Mouse (Mus musculus) hindbrain, embryonic 15.5 days (tissue): ENCODE measurements around the gene Olfr640. TPM values are rescaled to one million over a fixed set of nuclear protein-coding genes. Genes with fewer than 3 reads are reported as not detected.

Source experiments
- ATAC-seq: fragments of 200-750 bp; cut with Nextera tagmentation; 2 replicates; pipeline ENCODE4 v1.8.0; 2017; ENCODE audit warnings: low read depth, moderate number of reproducible peaks, moderate TSS enrichment; ENCODE audit not compliant: low FRiP score
- H3K27ac ChIP-seq: fragments of 300-500 bp; sonication (generic); replicated peaks from 2 replicates; pipeline ENCODE4 v1.5.1; 2015; ENCODE audit warnings: mild to moderate bottlenecking, inconsistent platforms
- H3K27me3 ChIP-seq: fragments of 300-500 bp; sonication (generic); 2 replicates; pipeline ENCODE4 v1.6.1; 2015; ENCODE audit warnings: control low read depth, inconsistent platforms
- H3K36me3 ChIP-seq: fragments of 300-500 bp; sonication (generic); 2 replicates; pipeline ENCODE4 v1.6.1; 2015; ENCODE audit warnings: control low read depth, inconsistent platforms
- H3K4me1 ChIP-seq: fragments of 300-500 bp; sonication (generic); replicated peaks from 2 replicates; pipeline ENCODE4 v1.6.1; 2015; ENCODE audit warnings: control low read depth, inconsistent platforms
- H3K4me2 ChIP-seq: fragments of 300-500 bp; sonication (generic); 2 replicates; pipeline ENCODE4 v1.6.1; 2015; ENCODE audit warnings: moderate library complexity, mild to moderate bottlenecking, inconsistent platforms
- H3K4me3 ChIP-seq: fragments of 300-500 bp; sonication (generic); 2 replicates; pipeline ENCODE4 v1.5.1; 2015; ENCODE audit warnings: mild to moderate bottlenecking, inconsistent platforms
- H3K9ac ChIP-seq: fragments of 300-500 bp; sonication (generic); 2 replicates; pipeline ENCODE4 v1.6.1; 2015; ENCODE audit warnings: inconsistent platforms
- H3K9me3 ChIP-seq: fragments of 300-500 bp; sonication (generic); 2 replicates; pipeline ENCODE4 v1.6.1; 2016; ENCODE audit warnings: control low read depth, inconsistent platforms
- WGBS: fragments of 180-500 bp; shearing (Covaris S2); methylation state at CpG from one replicate; pipeline ENCODE4 v1.1.7; 2015; 5-methylcytosine and 5-hydroxymethylcytosine counted together
- polyA plus RNA-seq: library from polyadenylated mRNA; unstranded; fragments of >200 nt; fragmentation: Nextera tagmentation; extraction: Ambion mirVana; gene quantifications from 2 replicates; pipeline ENCODE4 v1.2.1, GENCODE M21; 2015

The Olfr640 gene
- polyA plus RNA-seq, 1 experiment from 2014 or later: not detected

DNA sequence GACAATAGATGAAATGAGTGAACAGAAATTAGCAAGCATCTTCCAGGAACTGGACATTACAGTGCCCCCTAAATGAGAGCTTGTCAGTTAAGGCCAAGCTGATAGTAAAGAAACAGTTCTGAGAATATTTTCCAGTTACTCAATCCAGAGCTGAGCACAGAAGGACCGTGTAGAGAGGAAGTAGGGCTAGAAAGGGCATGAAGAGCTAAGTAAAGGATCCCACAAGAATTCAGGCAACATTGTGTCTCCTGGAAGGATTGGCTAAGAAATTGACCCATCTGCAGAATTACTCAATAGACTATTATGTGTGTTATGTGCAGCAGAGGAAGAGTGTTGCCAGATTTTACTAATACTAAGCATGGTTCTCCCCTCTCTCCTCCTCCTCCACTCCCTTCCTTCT is 53.6 kb downstream of the Olfr640 start:
- WGBS: 77% methylated on average over 1 of the region's 1 CpGs

DNA sequence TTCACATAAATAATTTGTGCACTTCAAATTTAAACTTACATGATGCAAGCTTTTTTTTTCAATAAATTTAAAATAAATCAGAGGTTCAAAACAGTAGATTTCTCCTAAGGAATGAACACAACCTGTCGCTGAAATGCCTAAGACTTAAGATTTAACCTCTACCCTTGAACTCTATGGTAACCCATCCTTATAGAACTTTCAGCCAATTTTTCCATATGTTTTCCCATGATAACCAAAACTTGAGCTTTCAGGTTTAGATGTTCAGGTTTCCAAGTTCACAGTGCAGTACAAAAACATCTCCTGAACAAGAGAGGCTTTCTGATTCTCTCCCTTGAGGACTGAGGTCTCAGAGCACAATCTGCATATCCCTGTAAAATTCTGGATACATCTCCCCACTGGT is 54.5 kb downstream of the Olfr640 start, which contains the start of gene Olfr635:
Gene Olfr635 (plus strand): TSS at position 301 of the 400 bp plus-strand sequence.
- Histone ChIP-seq H3K9ac (no peak within 1 kb of the TSS), H3K27ac (no peak within 1 kb of the TSS), H3K4me2 (no peak within 1 kb of the TSS), H3K4me1 (no peaks in the 10 kb centered on the region), H3K4me3 (no peak within 1 kb of the TSS), H3K27me3 (no peaks in the 10 kb centered on the region), H3K36me3 (no peaks in the 10 kb centered on the region), H3K9me3 (no peaks in the 10 kb centered on the region)
- ATAC-seq: no peak
- 81% methylated on average over 1 of the region's 1 CpGs for WGBS

More for the DNA sequence above, 53.6 kb downstream of the Olfr640 start:
- no peaks in the 10 kb centered on the region for H3K36me3 ChIP-seq
- no peak overlapping the region for H3K9ac ChIP-seq
- ATAC-seq: no peak
- no peaks in the 10 kb centered on the region for H3K4me1 ChIP-seq
- H3K27ac ChIP-seq: no peak overlapping the region
- no peaks in the 10 kb centered on the region for H3K9me3 ChIP-seq
- H3K4me2 ChIP-seq: no peak overlapping the region
- no peaks in the 10 kb centered on the region for H3K27me3 ChIP-seq
- H3K4me3 ChIP-seq: no peak overlapping the region

Other genes starting within 250 kb of the Olfr640 start
- gene Olfr68, start 245.9 kb downstream of the Olfr640 start, polyA plus RNA-seq: not detected in 2 replicates
- gene Olfr67, start 233.8 kb downstream of the Olfr640 start, polyA plus RNA-seq: not detected in 2 replicates
- 1,494 and 1,956 TPM in 2 replicates for gene Hbb-bt, start 211.6 kb downstream of the Olfr640 start, polyA plus RNA-seq
- 4,421 and 5,872 TPM in 2 replicates for gene Hbb-bs, start 197.5 kb downstream of the Olfr640 start, polyA plus RNA-seq
- not detected in 2 replicates for gene Hbb-bh2, start 185.1 kb downstream of the Olfr640 start, polyA plus RNA-seq
- gene Hbb-bh1, start 182.4 kb downstream of the Olfr640 start, polyA plus RNA-seq: 1.3 and 2.5 TPM in 2 replicates
- gene Hbb-y, start 172.4 kb downstream of the Olfr640 start, polyA plus RNA-seq: 123 and 187 TPM in 2 replicates
- gene Olfr66, start 139.3 kb downstream of the Olfr640 start, polyA plus RNA-seq: not detected in 2 replicates
- not detected in 2 replicates for gene Olfr64, start 131.1 kb downstream of the Olfr640 start, polyA plus RNA-seq
- gene Olfr65, start 122.1 kb downstream of the Olfr640 start, polyA plus RNA-seq: not detected in 2 replicates
- gene Olfr631, start 96.7 kb downstream of the Olfr640 start, polyA plus RNA-seq: not detected in 2 replicates
- not detected in 2 replicates for gene Olfr632, start 91.2 kb downstream of the Olfr640 start, polyA plus RNA-seq
- not detected in 2 replicates for gene Olfr633, start 81.1 kb downstream of the Olfr640 start, polyA plus RNA-seq
- not detected in 2 replicates for gene Olfr635, start 54.4 kb downstream of the Olfr640 start, polyA plus RNA-seq
- gene Olfr638, start 26.8 kb downstream of the Olfr640 start, polyA plus RNA-seq: not detected in 2 replicates
- 0.03 TPM in 1 of 2 replicates, not detected in the other for gene Olfr639, start 8.3 kb downstream of the Olfr640 start, polyA plus RNA-seq
- gene Olfr641, start 9.9 kb upstream of the Olfr640 start, polyA plus RNA-seq: not detected in 2 replicates
- not detected in 2 replicates for gene Olfr642, start 27.1 kb upstream of the Olfr640 start, polyA plus RNA-seq
- not detected in 2 replicates for gene 4930516K23Rik, start 35.9 kb upstream of the Olfr640 start, polyA plus RNA-seq
- not detected in 2 replicates for gene Olfr644, start 46.3 kb upstream of the Olfr640 start, polyA plus RNA-seq
- not detected in 2 replicates for gene Olfr645, start 59.9 kb upstream of the Olfr640 start, polyA plus RNA-seq
- gene Olfr646, start 79.3 kb upstream of the Olfr640 start, polyA plus RNA-seq: not detected in 2 replicates
- gene Ubqln5, start 104.3 kb upstream of the Olfr640 start, polyA plus RNA-seq: not detected in 2 replicates
- not detected in 2 replicates for gene Olfr643, start 111.8 kb upstream of the Olfr640 start, polyA plus RNA-seq
- not detected in 2 replicates for gene Ubqln3, start 117.7 kb upstream of the Olfr640 start, polyA plus RNA-seq
- gene Ubqlnl, start 125.0 kb upstream of the Olfr640 start, polyA plus RNA-seq: not detected in 2 replicates
- gene Olfm5, start 139.3 kb upstream of the Olfr640 start, polyA plus RNA-seq: not detected in 2 replicates
- gene Olfr648, start 157.8 kb upstream of the Olfr640 start, polyA plus RNA-seq: 0.39 and 0.49 TPM in 2 replicates
- gene Olfr649, start 170.4 kb upstream of the Olfr640 start, polyA plus RNA-seq: not detected in 2 replicates
- gene Trim6, start 193.2 kb upstream of the Olfr640 start, polyA plus RNA-seq: 0.16 and 0.37 TPM in 2 replicates
- 0.91 and 1.2 TPM in 2 replicates for gene Trim34a, start 218.9 kb upstream of the Olfr640 start, polyA plus RNA-seq